Mouse (Mus musculus): Measurements from ENCODE around the gene Phf5a.

Gene Phf5a

DNA sequence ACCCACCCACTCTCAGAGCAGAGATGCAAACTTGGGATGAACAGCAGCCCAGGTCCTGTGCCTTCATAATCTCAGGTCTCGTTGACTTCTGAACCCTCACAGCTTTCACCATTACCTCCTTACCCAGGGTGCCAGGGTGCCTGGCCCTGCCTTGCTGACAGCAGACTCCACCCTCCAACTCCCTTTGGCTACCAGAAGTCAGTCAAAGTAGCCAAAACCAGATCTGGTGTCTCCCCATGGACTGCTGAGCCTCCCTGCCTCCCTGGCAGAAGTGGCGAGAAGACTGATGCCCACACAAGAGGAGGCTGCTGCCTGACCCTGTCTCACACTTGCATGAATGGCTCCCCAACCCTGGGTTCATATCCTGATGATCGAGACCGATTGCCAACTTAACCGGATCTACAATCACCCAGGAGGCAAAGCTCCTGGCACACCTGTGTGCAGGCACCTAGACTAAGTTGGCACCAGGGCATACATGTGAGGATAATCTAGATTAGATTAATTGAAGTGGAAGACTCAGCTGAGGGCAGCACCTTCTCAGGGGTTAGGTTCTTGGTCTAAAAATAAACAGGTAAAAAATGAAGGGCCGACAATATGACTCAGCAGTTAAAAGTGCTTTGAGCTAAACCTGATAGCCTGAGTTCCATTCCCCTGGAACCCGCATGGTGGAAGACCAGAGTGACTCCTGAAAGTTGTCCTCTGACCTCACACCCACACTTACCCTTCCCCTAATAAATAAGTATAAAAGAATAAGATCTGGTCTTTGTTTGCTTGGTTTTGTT is 43.1 kb downstream of the Phf5a start:
- no peak for DNase-seq (ENCODE audit: low spot score)

DNA sequence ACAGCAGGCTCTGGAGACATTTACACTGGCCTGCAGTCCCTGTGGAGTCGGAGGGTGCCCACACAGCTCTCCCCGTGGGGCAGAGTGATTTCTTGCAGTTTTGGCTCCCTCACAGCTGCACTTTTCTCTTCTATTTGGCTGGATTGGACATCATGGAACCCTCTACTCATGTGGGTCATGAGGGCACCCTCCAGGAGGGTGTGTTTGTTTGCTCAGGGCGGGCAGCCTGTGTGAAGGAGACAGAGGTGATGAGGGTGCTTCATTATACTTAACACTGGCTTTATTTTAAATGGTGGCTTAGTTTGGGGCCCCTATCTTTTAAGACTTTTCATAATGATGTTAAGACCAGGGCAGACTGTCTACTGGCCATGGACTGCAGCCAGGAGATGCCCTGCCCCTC is 46.9 kb downstream of the Phf5a start:
- DNase-seq (ENCODE audit: low spot score): no peak

DNA sequence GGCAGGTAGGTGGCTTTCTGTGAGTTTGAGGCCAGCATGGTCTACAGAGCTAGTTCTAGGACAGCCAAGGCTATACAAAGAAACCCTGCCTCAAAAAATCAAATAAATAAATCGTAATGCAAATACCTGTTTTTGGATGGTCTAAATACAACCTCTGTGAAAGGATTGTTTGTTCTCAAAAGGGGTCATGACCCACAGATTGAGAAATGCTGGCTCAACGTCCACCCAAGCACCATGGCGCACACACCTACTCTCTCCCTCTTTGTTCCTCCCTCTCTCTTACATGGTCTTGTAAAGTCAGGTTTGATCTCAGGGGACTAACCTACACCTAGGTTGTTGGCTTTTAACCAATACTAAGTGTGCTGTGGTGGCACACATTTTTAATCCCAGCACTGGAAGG is 49.1 kb downstream of the Phf5a start:
- no peak for DNase-seq (ENCODE audit: low spot score)

DNA sequence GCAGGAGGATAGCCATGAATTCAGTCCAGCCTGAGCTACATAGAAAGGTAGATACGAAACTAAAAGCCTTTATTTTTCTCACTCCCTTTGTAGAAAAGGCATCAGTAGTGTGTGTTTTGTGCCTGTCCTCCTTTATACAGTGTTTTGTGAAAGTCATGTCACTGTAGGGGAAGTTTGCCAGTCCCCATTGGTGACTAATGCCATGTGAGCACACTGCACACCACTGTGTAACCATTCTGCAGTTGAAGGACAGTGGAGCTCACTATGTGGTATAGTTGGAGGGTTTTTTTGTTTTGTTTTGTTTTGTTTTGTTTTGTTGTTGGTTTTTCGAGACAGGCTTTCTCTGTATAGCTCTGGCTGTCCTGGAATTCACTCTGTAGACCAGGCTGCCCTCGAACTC is 53.3 kb downstream of the Phf5a start:
- DNase-seq (ENCODE audit: low spot score): no peak

DNA sequence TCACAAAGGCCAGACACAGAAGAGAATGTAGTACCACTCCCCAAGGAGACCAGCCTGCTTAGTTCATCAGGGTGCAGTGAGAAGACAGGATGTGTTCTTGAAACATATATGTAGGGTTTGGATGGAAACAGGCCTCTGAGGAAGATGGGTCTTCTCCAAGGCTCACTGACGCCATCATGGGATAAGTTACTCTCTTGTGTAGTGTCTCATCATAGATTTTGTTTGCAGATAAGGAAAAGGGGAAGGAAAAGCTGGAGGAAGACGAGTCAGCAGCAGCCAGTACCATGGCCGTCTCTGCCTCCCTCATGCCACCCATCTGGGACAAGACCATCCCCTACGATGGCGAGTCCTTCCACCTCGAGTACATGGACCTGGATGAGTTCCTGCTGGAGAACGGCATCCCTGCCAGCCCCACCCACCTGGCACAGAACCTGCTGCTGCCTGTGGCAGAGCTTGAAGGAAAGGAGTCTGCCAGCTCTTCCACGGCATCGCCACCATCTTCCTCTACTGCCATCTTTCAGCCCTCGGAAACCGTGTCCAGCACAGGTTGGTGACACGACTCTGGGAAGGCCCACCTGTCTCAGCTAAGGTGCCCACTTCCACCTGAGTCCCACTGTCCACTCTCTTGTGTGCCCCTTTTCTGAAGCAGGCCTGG is 56.9 kb downstream of the Phf5a start:
- no peak for DNase-seq (ENCODE audit: low spot score)

Measured in layer of hippocampus, adult 9-10 months (tissue).